Mouse (Mus musculus) forelimb bud, embryonic 11.5 days (tissue): ENCODE results near the gene Magi1.

Experiments used
- DNase-seq: peaks from one replicate; pipeline ENCODE4 v3.0.0-alpha.2; 2012; ENCODE audit warnings: low read depth, low spot score

Gene Magi1

GRCm38 (mm10) chr6:94116434-94117432, 167.0 kb downstream of the Magi1 start:
- no peak for DNase-seq

GRCm38 (mm10) chr6:94111833-94112232, 171.9 kb downstream of the Magi1 start:
- DNase-seq = no peak

GRCm38 (mm10) chr6:94107401-94108107, 176.2 kb downstream of the Magi1 start:
- no peak for DNase-seq

GRCm38 (mm10) chr6:94103581-94103980, 180.1 kb downstream of the Magi1 start:
- no peak for DNase-seq

- DNase-seq = no peak
These were observed 182.5 kb downstream of the Magi1 start for GRCm38 (mm10) chr6:94101256-94101655.

GRCm38 (mm10) chr6:94094924-94095685, 188.6 kb downstream of the Magi1 start:
- no peak for DNase-seq

GRCm38 (mm10) chr6:94092969-94093597, 190.6 kb downstream of the Magi1 start:
- DNase-seq = no peak

- no peak for DNase-seq
These were observed 191.2 kb downstream of the Magi1 start for GRCm38 (mm10) chr6:94092500-94092899.

GRCm38 (mm10) chr6:94086855-94087254, 196.9 kb downstream of the Magi1 start:
- DNase-seq = no peak

- no peak for DNase-seq
These were observed 199.0 kb downstream of the Magi1 start for GRCm38 (mm10) chr6:94084752-94085151.

GRCm38 (mm10) chr6:94083459-94083858, 200.3 kb downstream of the Magi1 start:
- DNase-seq = no peak

- DNase-seq = peak; percentile 81
These were observed 202.7 kb downstream of the Magi1 start for GRCm38 (mm10) chr6:94080933-94081545.

- no peak for DNase-seq
These were observed 204.8 kb downstream of the Magi1 start for GRCm38 (mm10) chr6:94078934-94079333.

- DNase-seq = no peak
These were observed 206.7 kb downstream of the Magi1 start for GRCm38 (mm10) chr6:94077013-94077412.

- no peak for DNase-seq
These were observed 207.7 kb downstream of the Magi1 start for GRCm38 (mm10) chr6:94075990-94076389.

- DNase-seq = peak; percentile 57
These were observed 208.5 kb downstream of the Magi1 start for GRCm38 (mm10) chr6:94075228-94075627.

GRCm38 (mm10) chr6:94071676-94072075, 212.0 kb downstream of the Magi1 start:
- peak; percentile 45 for DNase-seq

GRCm38 (mm10) chr6:94070702-94071101, 213.0 kb downstream of the Magi1 start:
- DNase-seq = no peak

- DNase-seq = no peak
These were observed 214.3 kb downstream of the Magi1 start for GRCm38 (mm10) chr6:94069421-94069820.

- DNase-seq = no peak
These were observed 215.8 kb downstream of the Magi1 start for GRCm38 (mm10) chr6:94067741-94068450.
